Mouse (Mus musculus): Measurements from ENCODE around the gene Zmym6. TPM values are rescaled to one million over a fixed set of nuclear protein-coding genes. Genes with fewer than 3 reads are reported as not detected.

Gene Zmym6
- polyA plus RNA-seq, 1 experiment from 2014 or later = 45.7 TPM

GRCm38 (mm10) chr4:127150031-127150430, 72.8 kb downstream of the Zmym6 start:
- WGBS = 89% methylated on average over 13 of the region's 13 CpGs
- no peaks in the 10 kb centered on the region for H3K27me3 ChIP-seq (ENCODE audit: control insufficient read depth, insufficient read depth, low read length)

GRCm38 (mm10) chr4:127153345-127153744, 76.2 kb downstream of the Zmym6 start:
- no peaks in the 10 kb centered on the region for H3K36me3 ChIP-seq (ENCODE audit: control insufficient read depth, insufficient read depth, low read length)
- H3K9me3 ChIP-seq (ENCODE audit: control insufficient read depth, low read length) = no peaks in the 10 kb centered on the region
- no peak overlapping the region for H3K4me2 ChIP-seq (ENCODE audit: low read depth, low read length)
- no peak overlapping the region for H3K4me3 ChIP-seq (ENCODE audit: low read depth, low read length)
- H3K9ac ChIP-seq (replicated peaks; ENCODE audit: low read depth, low read length) = no peak overlapping the region
- H3K27me3 ChIP-seq (ENCODE audit: control insufficient read depth, insufficient read depth, low read length) = no peaks in the 10 kb centered on the region
- no peaks in the 10 kb centered on the region for H3K4me1 ChIP-seq (ENCODE audit: control insufficient read depth, insufficient read depth, low read length)
- 57% methylated on average over 1 of the region's 1 CpGs for WGBS
- H3K27ac ChIP-seq (ENCODE audit: low read depth, low read length) = no peak overlapping the region
- no peak for ATAC-seq (ENCODE audit: low read depth)

More at GRCm38 (mm10) chr4:127150031-127150430, 72.8 kb downstream of the Zmym6 start:
- ATAC-seq (ENCODE audit: low read depth) = no peak
- Histone ChIP-seq H3K36me3 (ENCODE audit: control insufficient read depth, insufficient read depth, low read length) (no peaks in the 10 kb centered on the region), H3K9me3 (ENCODE audit: control insufficient read depth, low read length) (no peaks in the 10 kb centered on the region), H3K4me1 (ENCODE audit: control insufficient read depth, insufficient read depth, low read length) (no peaks in the 10 kb centered on the region), H3K4me3 (ENCODE audit: low read depth, low read length) (no peak overlapping the region), H3K27ac (ENCODE audit: low read depth, low read length) (no peak overlapping the region), H3K9ac (replicated peaks; ENCODE audit: low read depth, low read length) (no peak overlapping the region), H3K4me2 (ENCODE audit: low read depth, low read length) (no peak overlapping the region)

- 62% methylated on average over 5 of the region's 5 CpGs for WGBS
- no peak overlapping the region for H3K4me2 ChIP-seq (ENCODE audit: low read depth, low read length)
- H3K36me3 ChIP-seq (ENCODE audit: control insufficient read depth, insufficient read depth, low read length) = no peaks in the 10 kb centered on the region
- no peak overlapping the region for H3K9ac ChIP-seq (replicated peaks; ENCODE audit: low read depth, low read length)
- ATAC-seq (ENCODE audit: low read depth) = no peak
- no peak overlapping the region for H3K4me3 ChIP-seq (ENCODE audit: low read depth, low read length)
- no peak overlapping the region for H3K27ac ChIP-seq (ENCODE audit: low read depth, low read length)
- H3K27me3 ChIP-seq (ENCODE audit: control insufficient read depth, insufficient read depth, low read length) = no peaks in the 10 kb centered on the region
- H3K4me1 ChIP-seq (ENCODE audit: control insufficient read depth, insufficient read depth, low read length) = no peaks in the 10 kb centered on the region
- no peaks in the 10 kb centered on the region for H3K9me3 ChIP-seq (ENCODE audit: control insufficient read depth, low read length)
These were observed 78.6 kb downstream of the Zmym6 start for GRCm38 (mm10) chr4:127155757-127156156.

DNA sequence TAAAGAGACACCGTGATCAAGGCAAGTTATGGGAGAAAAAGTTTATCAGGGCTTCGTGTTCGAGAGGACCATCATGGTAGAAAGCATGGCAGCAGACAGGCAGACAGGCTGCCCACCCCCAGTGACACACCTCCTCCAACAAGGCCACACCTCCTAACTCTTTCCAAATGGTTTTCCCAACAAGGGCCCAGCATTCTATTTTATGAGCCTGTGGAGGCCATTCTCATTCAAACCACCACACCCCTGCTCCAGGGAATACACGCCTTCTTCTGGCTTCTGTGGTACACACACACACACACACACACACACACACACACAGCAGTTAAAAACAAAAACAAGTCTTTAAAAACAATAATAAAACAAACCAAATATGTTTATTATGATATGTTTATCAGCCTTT, 80.6 kb downstream of the Zmym6 start:
- Histone ChIP-seq H3K4me2 (ENCODE audit: low read depth, low read length) (no peak overlapping the region), H3K4me1 (ENCODE audit: control insufficient read depth, insufficient read depth, low read length) (no peaks in the 10 kb centered on the region), H3K27me3 (ENCODE audit: control insufficient read depth, insufficient read depth, low read length) (no peaks in the 10 kb centered on the region), H3K9ac (replicated peaks; ENCODE audit: low read depth, low read length) (no peak overlapping the region), H3K4me3 (ENCODE audit: low read depth, low read length) (no peak overlapping the region), H3K9me3 (ENCODE audit: control insufficient read depth, low read length) (no peaks in the 10 kb centered on the region), H3K27ac (ENCODE audit: low read depth, low read length) (no peak overlapping the region), H3K36me3 (ENCODE audit: control insufficient read depth, insufficient read depth, low read length) (no peaks in the 10 kb centered on the region)
- WGBS = 82% methylated on average over 4 of the region's 4 CpGs
- no peak for ATAC-seq (ENCODE audit: low read depth)

GRCm38 (mm10) chr4:127163926-127164325, 86.7 kb downstream of the Zmym6 start:
- Histone ChIP-seq H3K27me3 (ENCODE audit: control insufficient read depth, insufficient read depth, low read length) (peaks cover 4% of the 10 kb centered on the region; the same call in 1 of the 2 replicates), H3K4me3 (ENCODE audit: low read depth, low read length) (no peak overlapping the region), H3K27ac (ENCODE audit: low read depth, low read length) (no peak overlapping the region), H3K9me3 (ENCODE audit: control insufficient read depth, low read length) (no peaks in the 10 kb centered on the region), H3K9ac (replicated peaks; ENCODE audit: low read depth, low read length) (no peak overlapping the region), H3K4me2 (ENCODE audit: low read depth, low read length) (no peak overlapping the region), H3K4me1 (ENCODE audit: control insufficient read depth, insufficient read depth, low read length) (0 out of 2 replicates have a peak, but pooled peaks cover 5% of the 10 kb centered on the region), H3K36me3 (ENCODE audit: control insufficient read depth, insufficient read depth, low read length) (no peaks in the 10 kb centered on the region)
- ATAC-seq (ENCODE audit: low read depth) = no peak
- WGBS = 70% methylated on average over 8 of the region's 8 CpGs

DNA sequence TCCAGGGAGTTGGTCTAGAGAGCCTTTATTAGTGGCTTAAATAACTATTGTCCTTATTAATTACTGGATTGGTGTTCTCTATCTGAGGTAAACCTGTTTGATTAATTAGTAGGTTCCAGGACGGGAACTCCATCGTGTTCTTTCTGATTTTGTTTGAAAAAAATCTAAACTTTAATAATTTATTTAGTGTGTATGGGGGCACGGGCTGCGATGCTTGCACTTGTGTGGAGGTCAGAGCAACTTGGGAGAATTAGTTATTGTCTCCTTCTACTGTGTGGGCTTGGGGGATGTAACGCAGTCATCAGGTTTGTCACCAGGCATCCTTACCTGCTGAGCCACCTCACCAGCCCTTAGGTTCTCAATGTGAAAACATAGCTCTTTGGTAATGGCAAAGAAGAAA, 89.9 kb downstream of the Zmym6 start:
- Histone ChIP-seq H3K27me3 (ENCODE audit: control insufficient read depth, insufficient read depth, low read length) (peaks cover 4% of the 10 kb centered on the region; the same call in 1 of the 2 replicates), H3K4me1 (ENCODE audit: control insufficient read depth, insufficient read depth, low read length) (peaks cover 24% of the 10 kb centered on the region), H3K9me3 (ENCODE audit: control insufficient read depth, low read length) (no peaks in the 10 kb centered on the region), H3K9ac (replicated peaks; ENCODE audit: low read depth, low read length) (no peak overlapping the region), H3K27ac (ENCODE audit: low read depth, low read length) (no peak overlapping the region), H3K4me3 (ENCODE audit: low read depth, low read length) (no peak overlapping the region), H3K36me3 (ENCODE audit: control insufficient read depth, insufficient read depth, low read length) (no peaks in the 10 kb centered on the region), H3K4me2 (ENCODE audit: low read depth, low read length) (no peak overlapping the region)
- ATAC-seq (ENCODE audit: low read depth) = no peak
- WGBS = 77% methylated on average over 5 of the region's 5 CpGs

DNA sequence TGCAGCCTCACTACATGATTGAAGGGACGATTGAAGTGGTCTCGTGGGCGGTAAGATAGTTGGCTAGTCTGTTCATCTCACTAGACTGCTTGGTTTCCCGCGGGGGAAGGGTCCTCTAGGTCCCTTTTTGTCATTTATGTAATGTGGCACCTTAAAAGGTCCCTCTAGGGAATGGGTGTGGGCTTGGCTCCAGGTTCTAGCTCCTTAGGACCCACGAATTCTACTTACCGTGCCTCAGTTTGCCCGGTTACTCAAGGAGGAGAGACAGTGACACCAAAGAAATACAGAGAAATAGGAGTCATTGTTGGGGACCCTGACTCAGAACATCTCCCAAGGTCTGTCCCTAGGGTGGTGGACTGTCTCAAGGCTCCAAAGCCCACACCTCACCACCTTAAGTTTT, 90.5 kb downstream of the Zmym6 start:
- no peak for ATAC-seq (ENCODE audit: low read depth)
- WGBS = 19% methylated on average over 8 of the region's 8 CpGs
- Histone ChIP-seq H3K4me2 (ENCODE audit: low read depth, low read length) (peak overlapping the region; percentile 98), H3K9ac (replicated peaks; ENCODE audit: low read depth, low read length) (peak overlapping the region; percentile 93), H3K27ac (ENCODE audit: low read depth, low read length) (no peak overlapping the region), H3K4me1 (ENCODE audit: control insufficient read depth, insufficient read depth, low read length) (peaks cover 25% of the 10 kb centered on the region), H3K27me3 (ENCODE audit: control insufficient read depth, insufficient read depth, low read length) (peaks cover 4% of the 10 kb centered on the region; the same call in 1 of the 2 replicates), H3K36me3 (ENCODE audit: control insufficient read depth, insufficient read depth, low read length) (no peaks in the 10 kb centered on the region), H3K9me3 (ENCODE audit: control insufficient read depth, low read length) (no peaks in the 10 kb centered on the region), H3K4me3 (ENCODE audit: low read depth, low read length) (0 out of 2 replicates have a peak overlapping the region, but pooled peaks have one; percentile 86)

GRCm38 (mm10) chr4:127168211-127168913, 91.2 kb downstream of the Zmym6 start:
- H3K27me3 ChIP-seq (ENCODE audit: control insufficient read depth, insufficient read depth, low read length) = peaks cover 4% of the 10 kb centered on the region; the same call in 1 of the 2 replicates

DNA sequence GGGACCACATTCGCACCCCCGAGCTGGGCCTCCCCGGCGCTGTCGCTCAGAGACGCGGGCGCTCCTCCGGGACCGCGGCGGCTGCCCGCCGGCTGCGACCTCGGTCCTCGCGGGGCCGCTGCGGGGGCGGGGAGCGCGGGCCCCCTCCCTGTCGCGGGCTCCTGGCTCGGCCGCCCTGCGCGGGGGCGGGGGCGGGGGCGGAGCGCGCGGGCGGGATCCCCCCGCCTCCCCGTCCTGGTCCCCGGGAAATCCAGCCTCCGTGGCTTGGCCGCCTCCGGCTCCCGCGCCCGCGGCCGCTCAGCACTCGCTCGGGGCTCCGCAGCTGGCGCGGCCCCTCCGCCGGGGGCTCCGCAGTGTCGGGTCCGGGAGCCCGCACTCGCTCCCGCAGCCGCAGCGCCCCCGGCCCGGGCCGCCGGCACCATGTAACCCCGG, 91.7 kb downstream of the Zmym6 start, which contains the start of gene Dlgap3:
Gene Dlgap3 (plus strand): TSS at position 291 of the 432 bp plus-strand sequence.
- peak within 1 kb of the TSS; percentile 80 for H3K27ac ChIP-seq (ENCODE audit: low read depth, low read length)
- peak; percentile 73 for ATAC-seq (ENCODE audit: low read depth)
- H3K36me3 ChIP-seq (ENCODE audit: control insufficient read depth, insufficient read depth, low read length) = no peaks in the 10 kb centered on the region
- peaks cover 29% of the 10 kb centered on the region for H3K4me1 ChIP-seq (ENCODE audit: control insufficient read depth, insufficient read depth, low read length)
- H3K9me3 ChIP-seq (ENCODE audit: control insufficient read depth, low read length) = no peaks in the 10 kb centered on the region
- H3K4me2 ChIP-seq (ENCODE audit: low read depth, low read length) = peak within 1 kb of the TSS; percentile 98
- under 1% methylated on average over 67 of the region's 67 CpGs for WGBS
- peaks cover 4% of the 10 kb centered on the region; the same call in 1 of the 2 replicates for H3K27me3 ChIP-seq (ENCODE audit: control insufficient read depth, insufficient read depth, low read length)
- H3K9ac ChIP-seq (replicated peaks; ENCODE audit: low read depth, low read length) = peak within 1 kb of the TSS; percentile 93
- H3K4me3 ChIP-seq (ENCODE audit: low read depth, low read length) = peak within 1 kb of the TSS; percentile 86

More at GRCm38 (mm10) chr4:127168211-127168913, 91.2 kb downstream of the Zmym6 start:
- H3K4me3 ChIP-seq (ENCODE audit: low read depth, low read length) = peak overlapping the region; percentile 86
- no peaks in the 10 kb centered on the region for H3K9me3 ChIP-seq (ENCODE audit: control insufficient read depth, low read length)
- peak overlapping the region; percentile 93 for H3K9ac ChIP-seq (replicated peaks; ENCODE audit: low read depth, low read length)
- ATAC-seq (ENCODE audit: low read depth) = peak; percentile 70
- WGBS = under 1% methylated on average over 39 of the region's 39 CpGs
- peaks cover 29% of the 10 kb centered on the region for H3K4me1 ChIP-seq (ENCODE audit: control insufficient read depth, insufficient read depth, low read length)
- no peaks in the 10 kb centered on the region for H3K36me3 ChIP-seq (ENCODE audit: control insufficient read depth, insufficient read depth, low read length)
- peak overlapping the region; percentile 98 for H3K4me2 ChIP-seq (ENCODE audit: low read depth, low read length)
- peak overlapping the region; percentile 80 for H3K27ac ChIP-seq (ENCODE audit: low read depth, low read length)
